In genomic region chr2:91328729-91329125, GRCm38 (mm10) we compare ENCODE assay signal across 12 mouse cellular contexts.
DNase-seq lines count a peak whose midpoint lies in the region; ATAC-seq and TF ChIP-seq lines count a peak whose summit lies in the region.
"Had no signal": no experiment of that assay in that cellular context is flagged by ENCODE, and none has a peak within 500 bp of the region (broad histone marks: within the 10 kb centered on the region; RNA-seq: fewer than 3 reads in every experiment).

No protein-coding gene starts in this region.

- no peaks in the 10 kb centered on the region for H3K27me3 ChIP-seq in hindbrain, embryonic 10.5 days (ENCODE audit: insufficient read depth, poor library complexity, severe bottlenecking)
- H3K27me3 ChIP-seq in hindbrain, embryonic 11.5 days (ENCODE audit: control insufficient read depth, insufficient read depth, low read length): no peaks in the 10 kb centered on the region
- H3K27me3 ChIP-seq in forebrain, postnatal 0 days (ENCODE audit: insufficient read depth, low read length): no peaks in the 10 kb centered on the region
- H3K27me3 ChIP-seq in midbrain, embryonic 12.5 days: no peaks in the 10 kb centered on the region
- H3K27me3 ChIP-seq: embryonic facial prominence, embryonic 13.5 days had no signal

- DNase-seq in hindbrain, embryonic 10.5 days (ENCODE audit: low spot score): no peak
- no peak for DNase-seq in hindbrain, embryonic 11.5 days (ENCODE audit: low spot score)
- DNase-seq in forebrain, postnatal 0 days: no peak
- DNase-seq in adrenal gland, postnatal 4 days (ENCODE audit: low spot score in 2 of 2): no peak
- DNase-seq in left cerebral cortex, adult 11 months (ENCODE audit: low spot score): no peak
- DNase-seq in urinary bladder, postnatal 14 days (ENCODE audit: low spot score): no peak
- DNase-seq: adrenal gland, postnatal 25 days; liver, postnatal 0 days; spleen, adult 18-20 months had no signal

- no peak for ATAC-seq in hindbrain, embryonic 11.5 days (ENCODE audit: low FRiP score)
- ATAC-seq in forebrain, postnatal 0 days: no peak
- ATAC-seq in midbrain, embryonic 12.5 days (ENCODE audit: low FRiP score, low read depth): no peak
- ATAC-seq: liver, postnatal 0 days had no signal

- H3K9ac ChIP-seq in hindbrain, embryonic 11.5 days (ENCODE audit: low read depth, low read length): no peak overlapping the region
- no peak overlapping the region for H3K9ac ChIP-seq in forebrain, postnatal 0 days
- no peak overlapping the region for H3K9ac ChIP-seq in midbrain, embryonic 12.5 days (replicated peaks)
- H3K9ac ChIP-seq: embryonic facial prominence, embryonic 13.5 days; liver, postnatal 0 days had no signal

- H3K27ac ChIP-seq in hindbrain, embryonic 10.5 days: peak overlapping the region; percentile 79
- no peak overlapping the region for H3K27ac ChIP-seq in hindbrain, embryonic 11.5 days (ENCODE audit: low read depth, low read length)
- 0 out of 2 replicates have a peak overlapping the region, but pooled peaks have one; percentile 48 for H3K27ac ChIP-seq in bone marrow macrophage, adult 2 months (ENCODE audit: insufficient read depth, low read depth, low read length)
- peak overlapping the region; percentile 40; the same call in 1 of the 2 replicates for H3K27ac ChIP-seq in forebrain, postnatal 0 days (ENCODE audit: low read depth, low read length)
- H3K27ac ChIP-seq in midbrain, embryonic 12.5 days (replicated peaks): peak overlapping the region; percentile 65
- H3K27ac ChIP-seq: embryonic facial prominence, embryonic 13.5 days had no signal

- H3K36me3 ChIP-seq in hindbrain, embryonic 10.5 days: no peaks in the 10 kb centered on the region
- H3K36me3 ChIP-seq in hindbrain, embryonic 11.5 days (ENCODE audit: control insufficient read depth, insufficient read depth, low read length): no peaks in the 10 kb centered on the region
- no peaks in the 10 kb centered on the region for H3K36me3 ChIP-seq in forebrain, postnatal 0 days (ENCODE audit: insufficient read depth)
- H3K36me3 ChIP-seq in midbrain, embryonic 12.5 days: no peaks in the 10 kb centered on the region
- H3K36me3 ChIP-seq: embryonic facial prominence, embryonic 13.5 days had no signal

- TF ChIP-seq POLR2A in bone marrow macrophage, adult 2 months (IDR thresholded peaks at IDR 0.05; ENCODE audit: borderline replicate concordance, low read depth, low read length): no peak

- WGBS in hindbrain, embryonic 10.5 days: 85% methylated on average over 3 of the region's 3 CpGs
- WGBS in hindbrain, embryonic 11.5 days: 94% methylated on average over 3 of the region's 3 CpGs
- WGBS in forebrain, postnatal 0 days: 76% methylated on average over 3 of the region's 3 CpGs
- WGBS in midbrain, embryonic 12.5 days: 87% methylated on average over 3 of the region's 3 CpGs

- H3K4me3 ChIP-seq in hindbrain, embryonic 10.5 days: no peak overlapping the region
- H3K4me3 ChIP-seq in hindbrain, embryonic 11.5 days (ENCODE audit: low read depth, low read length): no peak overlapping the region
- H3K4me3 ChIP-seq in bone marrow macrophage, adult 2 months (ENCODE audit: insufficient read depth, low read length): no peak overlapping the region
- H3K4me3 ChIP-seq in forebrain, postnatal 0 days (ENCODE audit: low read depth, low read length): no peak overlapping the region
- no peak overlapping the region for H3K4me3 ChIP-seq in midbrain, embryonic 12.5 days
- H3K4me3 ChIP-seq: embryonic facial prominence, embryonic 13.5 days had no signal

- no peaks in the 10 kb centered on the region for H3K9me3 ChIP-seq in hindbrain, embryonic 10.5 days
- no peaks in the 10 kb centered on the region for H3K9me3 ChIP-seq in hindbrain, embryonic 11.5 days (ENCODE audit: control insufficient read depth, low read length)
- H3K9me3 ChIP-seq in forebrain, postnatal 0 days (ENCODE audit: low read length): no peaks in the 10 kb centered on the region
- H3K9me3 ChIP-seq in midbrain, embryonic 12.5 days: no peaks in the 10 kb centered on the region
- H3K9me3 ChIP-seq: embryonic facial prominence, embryonic 13.5 days had no signal

- TF ChIP-seq CTCF in bone marrow macrophage, adult 2 months (IDR thresholded peaks at IDR 0.05; ENCODE audit: low read depth, low read length): no peak
- TF ChIP-seq CTCF in forebrain, postnatal 0 days (IDR thresholded peaks at IDR 0.05; ENCODE audit: low read depth): no peak

- H3K4me2 ChIP-seq in hindbrain, embryonic 11.5 days (replicated peaks; ENCODE audit: low read depth, low read length): no peak overlapping the region
- H3K4me2 ChIP-seq in forebrain, postnatal 0 days (ENCODE audit: low read depth): no peak overlapping the region
- H3K4me2 ChIP-seq in midbrain, embryonic 12.5 days (replicated peaks): no peak overlapping the region
- H3K4me2 ChIP-seq: embryonic facial prominence, embryonic 13.5 days had no signal

- H3K4me1 ChIP-seq in hindbrain, embryonic 10.5 days (replicated peaks): peaks cover 46% of the 10 kb centered on the region
- H3K4me1 ChIP-seq in hindbrain, embryonic 11.5 days (replicated peaks; ENCODE audit: control insufficient read depth, insufficient read depth, low read length): 0 out of 2 replicates have a peak, but pooled peaks cover 2% of the 10 kb centered on the region
- peaks cover 13% of the 10 kb centered on the region for H3K4me1 ChIP-seq in bone marrow macrophage, adult 2 months (ENCODE audit: control insufficient read depth, insufficient read depth, low read length)
- H3K4me1 ChIP-seq in forebrain, postnatal 0 days (ENCODE audit: insufficient read depth): no peaks in the 10 kb centered on the region
- H3K4me1 ChIP-seq in midbrain, embryonic 12.5 days: peaks cover 66% of the 10 kb centered on the region
